In the genomic region with DNA sequence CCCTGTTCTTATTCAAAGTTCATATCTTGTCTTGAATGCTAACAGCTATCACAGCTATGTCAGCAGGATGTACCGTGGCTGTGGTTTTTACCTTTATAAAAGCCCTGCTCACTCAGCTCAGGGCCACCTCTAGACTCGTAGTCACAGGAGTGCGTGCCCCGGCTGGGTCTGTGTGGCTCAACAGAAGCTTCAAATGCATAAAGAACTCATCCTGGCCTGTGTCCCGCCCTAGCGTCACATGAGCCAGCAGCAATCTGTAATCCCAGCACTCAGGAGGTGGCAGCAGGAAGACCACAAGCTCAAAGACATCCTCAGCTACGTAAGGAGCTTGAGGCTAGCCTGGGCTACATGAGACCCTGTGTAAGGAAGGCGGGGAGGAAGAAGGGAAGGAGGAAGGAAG, we compare ENCODE assay signal across 20 mouse cellular contexts.
DNase-seq lines count a peak whose midpoint lies in the region; ATAC-seq lines count a peak whose summit lies in the region.
"Had no signal": no experiment of that assay in that cellular context is flagged by ENCODE, and none has a peak within 500 bp of the region (broad histone marks: within the 10 kb centered on the region; RNA-seq: fewer than 3 reads in every experiment).

No protein-coding gene starts in this region.

- H3K4me1 ChIP-seq in heart, embryonic 15.5 days (replicated peaks): peaks cover 21% of the 10 kb centered on the region
- H3K4me1 ChIP-seq in midbrain, embryonic 13.5 days (replicated peaks): peaks cover 9% of the 10 kb centered on the region
- peaks cover under 1% of the 10 kb centered on the region for H3K4me1 ChIP-seq in midbrain, embryonic 10.5 days

- peak overlapping the region; percentile 43 for H3K27ac ChIP-seq in heart, embryonic 15.5 days
- H3K27ac ChIP-seq in midbrain, embryonic 13.5 days: peak overlapping the region; percentile 32; the same call in 1 of the 2 replicates
- no peak overlapping the region; the same call in 1 of the 2 replicates for H3K27ac ChIP-seq in midbrain, embryonic 10.5 days (replicated peaks)
- H3K27ac ChIP-seq: embryonic facial prominence, embryonic 13.5 days; forebrain, embryonic 12.5 days; hindbrain, embryonic 13.5 days; midbrain, embryonic 12.5 days; stomach, postnatal 0 days had no signal

- no peaks in the 10 kb centered on the region for H3K36me3 ChIP-seq in heart, embryonic 15.5 days
- no peaks in the 10 kb centered on the region for H3K36me3 ChIP-seq in midbrain, embryonic 13.5 days
- H3K36me3 ChIP-seq in midbrain, embryonic 10.5 days: no peaks in the 10 kb centered on the region
- H3K36me3 ChIP-seq: embryonic facial prominence, embryonic 13.5 days; forebrain, embryonic 12.5 days; G1E; hindbrain, embryonic 13.5 days; midbrain, embryonic 12.5 days had no signal

- DNase-seq in cerebellum, adult 9-11 months: peak; percentile 74
- DNase-seq in cerebellum, adult 8-10 months: no peak
- DNase-seq in heart, adult 9 months (ENCODE audit: low spot score in 2 of 2): no peak
- no peak for DNase-seq in midbrain, embryonic 10.5 days (ENCODE audit: low spot score)
- DNase-seq in spleen, postnatal 36 days (ENCODE audit: low spot score in 2 of 2): no peak
- DNase-seq: adrenal gland, postnatal 14 days; B cell, adult 2 months; embryo, embryonic 11 days; thymus, adult 2 months; thymus, postnatal 4 days had no signal

- 56% methylated on average over 8 of the region's 8 CpGs for WGBS in heart, embryonic 15.5 days
- 85% methylated on average over 8 of the region's 8 CpGs for WGBS in midbrain, embryonic 13.5 days
- 87% methylated on average over 8 of the region's 8 CpGs for WGBS in midbrain, embryonic 10.5 days

- H3K4me3 ChIP-seq in heart, embryonic 15.5 days: no peak overlapping the region
- H3K4me3 ChIP-seq in midbrain, embryonic 13.5 days (replicated peaks): no peak overlapping the region
- no peak overlapping the region for H3K4me3 ChIP-seq in midbrain, embryonic 10.5 days
- H3K4me3 ChIP-seq: embryonic facial prominence, embryonic 13.5 days; erythroblast, embryonic 14.5 days; forebrain, embryonic 12.5 days; hindbrain, embryonic 13.5 days; midbrain, embryonic 12.5 days had no signal

- no peak overlapping the region for H3K4me2 ChIP-seq in heart, embryonic 15.5 days
- no peak overlapping the region for H3K4me2 ChIP-seq in midbrain, embryonic 13.5 days (replicated peaks)
- H3K4me2 ChIP-seq: embryonic facial prominence, embryonic 13.5 days; forebrain, embryonic 12.5 days; hindbrain, embryonic 13.5 days; midbrain, embryonic 12.5 days had no signal

- ATAC-seq in heart, embryonic 15.5 days (replicated peaks; ENCODE audit: insufficient number of reproducible peaks, insufficient read depth, low FRiP score, low read depth): no peak
- no peak for ATAC-seq in midbrain, embryonic 13.5 days

- H3K9ac ChIP-seq in heart, embryonic 15.5 days: no peak overlapping the region
- H3K9ac ChIP-seq in midbrain, embryonic 13.5 days (replicated peaks): no peak overlapping the region
- H3K9ac ChIP-seq: embryonic facial prominence, embryonic 13.5 days; forebrain, embryonic 12.5 days; hindbrain, embryonic 13.5 days; midbrain, embryonic 12.5 days had no signal

- H3K27me3 ChIP-seq in heart, embryonic 15.5 days: no peaks in the 10 kb centered on the region
- H3K27me3 ChIP-seq in midbrain, embryonic 13.5 days: no peaks in the 10 kb centered on the region
- no peaks in the 10 kb centered on the region for H3K27me3 ChIP-seq in midbrain, embryonic 10.5 days (ENCODE audit: low read depth, poor library complexity, severe bottlenecking)
- H3K27me3 ChIP-seq: CH12.LX; embryonic facial prominence, embryonic 13.5 days; forebrain, embryonic 12.5 days; hindbrain, embryonic 13.5 days; midbrain, embryonic 12.5 days had no signal

- no peaks in the 10 kb centered on the region for H3K9me3 ChIP-seq in heart, embryonic 15.5 days (replicated peaks)
- H3K9me3 ChIP-seq in midbrain, embryonic 13.5 days: no peaks in the 10 kb centered on the region
- no peaks in the 10 kb centered on the region for H3K9me3 ChIP-seq in midbrain, embryonic 10.5 days (replicated peaks)
- H3K9me3 ChIP-seq: embryonic facial prominence, embryonic 13.5 days; forebrain, embryonic 12.5 days; G1E; hindbrain, embryonic 13.5 days; midbrain, embryonic 12.5 days had no signal
